Mouse (Mus musculus): ENCODE measurements around the gene Rreb1.

- TF ChIP-seq EP300 (IDR thresholded peaks at IDR 0.05; ENCODE audit: low read depth): no peak
- no peak for TF ChIP-seq CTCF (IDR thresholded peaks at IDR 0.05; ENCODE audit: low read depth)
Measured at GRCm38 (mm10) chr13:37728551-37728950, 49.6 kb upstream of the Rreb1 start.

All from heart, postnatal 0 days (tissue).